Mouse (Mus musculus): ENCODE data around the gene Minos1. TPM values are rescaled to one million over a fixed set of nuclear protein-coding genes. Genes with fewer than 3 reads are reported as not detected.

Minos1 gene
- total RNA-seq, 2 experiments from 2014 or later: 167 to 517 TPM

GRCm38 (mm10) chr4:139075041-139075711 lies 55.7 kb downstream of the Minos1 start, which contains the start of gene Htr6:
Htr6 (minus strand) TSS chr4:139075570.
- no peak for ATAC-seq (replicated peaks; ENCODE audit: poor library complexity)

DNA sequence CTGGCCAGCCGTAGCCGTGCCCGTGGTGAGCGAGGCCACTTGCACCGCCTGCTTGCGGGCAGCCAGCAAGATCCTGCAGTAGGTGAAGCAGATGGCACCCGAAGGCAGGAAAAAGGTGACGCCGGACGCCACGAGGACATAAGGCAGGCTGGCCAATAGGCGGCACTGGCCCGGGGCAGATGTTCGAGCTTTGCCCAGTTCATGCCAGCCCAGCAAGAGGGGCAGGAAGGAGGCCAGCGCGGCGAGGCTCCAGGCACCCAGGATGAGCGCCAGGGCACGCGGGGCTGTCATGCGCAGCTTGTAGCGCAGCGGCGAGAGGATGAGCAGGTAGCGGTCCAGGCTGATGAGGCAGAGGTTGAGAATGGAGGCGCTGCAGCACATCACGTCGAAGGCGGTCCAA lies 56.9 kb downstream of the Minos1 start:
- ATAC-seq (replicated peaks; ENCODE audit: poor library complexity): no peak

GRCm38 (mm10) chr4:139068287-139068686 lies 62.6 kb downstream of the Minos1 start:
- ATAC-seq (replicated peaks; ENCODE audit: poor library complexity): no peak

DNA sequence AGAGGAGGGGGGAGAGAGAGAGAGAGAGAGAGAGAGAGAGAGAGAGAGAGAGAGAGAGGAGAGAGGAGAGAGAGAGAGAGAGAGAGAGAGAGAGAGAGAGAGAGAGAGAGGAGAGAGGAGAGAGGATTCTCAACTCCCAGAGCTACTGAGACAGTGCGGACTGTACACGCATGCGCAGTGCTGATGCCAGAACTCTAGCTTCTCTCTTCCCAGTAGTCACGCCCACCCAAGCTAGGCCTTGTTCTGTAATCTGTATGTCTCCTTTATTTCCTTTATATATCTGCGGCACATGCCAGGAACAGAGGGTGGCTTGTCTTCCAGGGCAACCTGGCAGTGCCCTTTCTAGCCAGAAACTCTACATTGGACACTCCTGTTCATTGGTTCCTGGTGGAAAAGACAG lies 66.1 kb downstream of the Minos1 start:
- no peak for ATAC-seq (replicated peaks; ENCODE audit: poor library complexity)

DNA sequence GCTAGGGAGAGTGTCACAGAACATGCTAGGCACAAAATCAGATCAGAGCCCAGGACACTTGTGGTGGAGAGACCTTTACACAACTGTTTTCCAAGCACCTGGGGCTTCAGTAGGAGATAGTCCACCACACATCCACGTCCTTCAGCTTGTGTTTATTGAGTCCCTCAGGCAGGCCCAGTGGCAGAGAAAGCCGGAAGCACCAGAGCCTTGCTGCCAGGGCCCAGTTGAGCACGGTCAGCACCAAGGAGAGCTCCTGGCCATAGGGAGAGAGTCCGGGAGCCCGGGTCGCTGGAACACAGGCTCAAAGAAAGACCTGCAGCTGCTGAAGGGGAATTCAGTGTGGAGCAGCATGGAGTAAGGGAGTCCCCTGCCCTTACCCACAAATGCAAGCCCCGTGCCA lies 71.3 kb downstream of the Minos1 start:
- ATAC-seq (replicated peaks; ENCODE audit: poor library complexity): 0 out of 2 replicates have a peak, but pooled peaks have one; percentile 46

GRCm38 (mm10) chr4:139058029-139058428 lies 72.9 kb downstream of the Minos1 start:
- no peak for ATAC-seq (replicated peaks; ENCODE audit: poor library complexity)

DNA sequence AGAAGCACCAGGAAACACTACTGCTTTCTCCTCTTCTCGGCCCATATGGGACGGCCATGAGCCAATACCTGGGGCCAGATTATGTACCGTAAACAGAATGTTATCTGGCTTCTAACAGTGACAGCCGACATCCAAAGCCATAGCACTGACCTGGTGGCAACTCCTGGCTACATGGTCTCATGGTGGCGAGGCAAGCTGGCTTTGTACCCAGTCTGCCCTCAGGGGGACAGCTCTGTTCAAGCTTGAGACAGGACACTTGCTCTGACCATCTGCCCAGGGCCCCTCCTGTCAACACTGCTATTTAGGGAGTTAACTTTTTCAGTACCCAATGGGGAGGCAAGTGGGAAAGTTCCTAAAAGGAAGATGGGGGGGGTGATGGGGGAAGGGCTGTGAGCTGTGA lies 73.6 kb downstream of the Minos1 start:
- ATAC-seq (replicated peaks; ENCODE audit: poor library complexity): no peak

- no peak for ATAC-seq (replicated peaks; ENCODE audit: poor library complexity)
Measured at GRCm38 (mm10) chr4:139055744-139056143, 75.2 kb downstream of the Minos1 start.

- no peak for ATAC-seq (replicated peaks; ENCODE audit: poor library complexity)
Measured at GRCm38 (mm10) chr4:139055336-139055735, 75.6 kb downstream of the Minos1 start.

DNA sequence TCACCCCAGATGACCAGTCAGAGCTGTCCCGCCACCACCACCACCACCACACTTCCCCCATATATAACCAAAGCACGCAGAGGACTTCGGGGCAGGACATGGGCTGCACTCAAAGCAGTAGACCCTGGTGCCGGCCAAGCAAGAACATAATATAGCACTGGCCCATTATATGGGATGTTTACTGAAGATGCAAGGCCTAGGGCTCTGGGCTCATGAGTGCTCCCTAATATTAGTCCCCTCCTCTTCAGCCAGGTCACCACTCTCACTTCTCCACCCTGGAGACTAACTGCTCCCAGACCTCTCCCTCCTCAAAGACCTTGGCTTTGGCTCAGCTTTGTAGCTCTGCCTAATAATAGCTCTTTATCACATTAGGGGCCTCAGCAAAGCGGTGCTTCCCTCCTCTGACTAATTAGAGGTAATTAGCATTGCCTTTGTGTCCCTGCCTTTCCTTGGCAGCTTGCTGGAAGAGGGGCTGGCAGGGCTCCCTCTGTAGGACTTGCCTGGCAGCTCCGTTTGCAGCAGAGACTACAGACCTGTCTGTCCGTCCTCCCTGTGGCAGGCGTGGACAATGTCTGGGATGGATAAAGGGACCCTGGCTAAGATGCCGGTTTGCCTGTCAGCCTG lies 76.5 kb downstream of the Minos1 start:
- no peak for ATAC-seq (replicated peaks; ENCODE audit: poor library complexity)

- ATAC-seq (replicated peaks; ENCODE audit: poor library complexity): no peak
Measured at GRCm38 (mm10) chr4:139053391-139053790, 77.5 kb downstream of the Minos1 start.

GRCm38 (mm10) chr4:139052796-139053195 lies 78.1 kb downstream of the Minos1 start:
- ATAC-seq (replicated peaks; ENCODE audit: poor library complexity): no peak

Other genes starting within 250 kb of the Minos1 start
- 1.9 and 3.9 TPM in 2 replicates for gene Otud3, start 217.2 kb downstream of the Minos1 start, total RNA-seq (2015)
- 8.6 and 8.9 TPM in 2 replicates for gene Otud3, start 217.2 kb downstream of the Minos1 start, total RNA-seq (2017)
- gene Rnf186, start 164.0 kb downstream of the Minos1 start, total RNA-seq (2015): not detected in 2 replicates
- not detected in 2 replicates for gene Rnf186, start 164.0 kb downstream of the Minos1 start, total RNA-seq (2017)
- 8.3 and 9.5 TPM in 2 replicates for gene Tmco4, start 158.2 kb downstream of the Minos1 start, total RNA-seq (2015)
- gene Tmco4, start 158.2 kb downstream of the Minos1 start, total RNA-seq (2017): 19.6 and 26.9 TPM in 2 replicates
- not detected in 2 replicates for gene Htr6, start 55.5 kb downstream of the Minos1 start, total RNA-seq (2015)
- not detected in 2 replicates for gene Htr6, start 55.5 kb downstream of the Minos1 start, total RNA-seq (2017)
- not detected in 2 replicates for gene Nbl1, start 38.1 kb downstream of the Minos1 start, total RNA-seq (2015)
- not detected in 2 replicates for gene Nbl1, start 38.1 kb downstream of the Minos1 start, total RNA-seq (2017)
- 409 and 415 TPM in 2 replicates for gene Capzb, start 61.8 kb upstream of the Minos1 start, total RNA-seq (2015)
- 139 and 157 TPM in 2 replicates for gene Capzb, start 61.8 kb upstream of the Minos1 start, total RNA-seq (2017)
- 3.5 and 5.6 TPM in 2 replicates for gene Pqlc2, start 179.6 kb upstream of the Minos1 start, total RNA-seq (2015)
- gene Pqlc2, start 179.6 kb upstream of the Minos1 start, total RNA-seq (2017): 1.3 and 3.9 TPM in 2 replicates
- gene Akr7a5, start 179.6 kb upstream of the Minos1 start, total RNA-seq (2015): 10.6 and 11.8 TPM in 2 replicates
- gene Akr7a5, start 179.6 kb upstream of the Minos1 start, total RNA-seq (2017): 11.2 and 13.0 TPM in 2 replicates
- gene Mrto4, start 221.5 kb upstream of the Minos1 start, total RNA-seq (2015): 150 and 154 TPM in 2 replicates
- 72.2 and 75.9 TPM in 2 replicates for gene Mrto4, start 221.5 kb upstream of the Minos1 start, total RNA-seq (2017)
- gene Emc1, start 221.5 kb upstream of the Minos1 start, total RNA-seq (2015): 19.2 and 19.8 TPM in 2 replicates
- 30.3 and 42.6 TPM in 2 replicates for gene Emc1, start 221.5 kb upstream of the Minos1 start, total RNA-seq (2017)
- 63.6 and 83.1 TPM in 2 replicates for gene Ubr4, start 221.5 kb upstream of the Minos1 start, total RNA-seq (2015)
- gene Ubr4, start 221.5 kb upstream of the Minos1 start, total RNA-seq (2017): 41.7 and 46.1 TPM in 2 replicates